Mouse (Mus musculus) mouse trophoblast stem cell (cell line): ENCODE data around the gene Stn1.

ENCODE experiments used
- in situ Hi-C, 2 experiments: fragments of 300-500 bp; cut with MseI, MboI; formaldehyde crosslinking; loops; 2 replicates in 1 of 2; 3 replicates in 1 of 2; pipeline ENCODE4 v1.15.1; 2025

Stn1 gene

DNA sequence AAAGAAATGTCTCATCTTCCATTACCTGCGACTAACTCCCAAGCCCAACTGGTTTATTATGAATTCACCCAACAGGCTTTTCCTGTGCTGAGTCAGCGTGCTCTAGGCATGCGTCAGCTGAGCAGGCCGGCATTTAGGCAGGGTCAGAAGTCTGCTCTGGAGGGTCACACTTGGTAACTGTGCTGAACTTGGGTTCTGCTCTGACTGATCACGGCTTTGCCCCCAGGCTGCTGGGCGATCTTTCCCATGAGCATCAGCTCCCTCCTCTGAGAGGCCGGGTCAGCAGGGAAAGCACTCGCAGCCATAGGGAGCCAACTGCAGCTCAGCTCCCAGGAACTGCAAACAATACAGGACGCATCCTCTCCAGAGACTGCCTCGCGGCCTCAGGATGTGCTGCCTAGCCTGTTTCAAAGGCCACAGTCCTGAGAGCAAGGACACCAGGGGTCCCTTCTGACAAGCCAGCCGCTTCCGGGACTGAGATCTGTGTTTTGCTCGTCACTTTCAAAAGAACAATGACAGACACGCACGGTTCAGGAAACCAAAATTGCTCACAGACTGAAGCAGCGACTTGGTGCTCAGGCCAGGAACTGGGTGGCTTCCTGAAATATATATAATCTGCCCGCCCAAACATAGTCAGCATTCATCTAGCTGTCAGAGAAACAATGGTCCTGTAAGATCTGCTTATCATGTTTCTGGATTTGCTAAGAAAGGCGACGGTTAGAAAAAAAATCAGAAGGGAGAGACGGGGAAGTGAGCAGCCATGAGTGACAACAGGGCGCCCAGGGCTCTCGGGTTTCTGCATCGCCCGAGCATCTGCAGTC is 26.6 kb downstream of the Stn1 start:
- in situ Hi-C loops, result no loop called here

DNA sequence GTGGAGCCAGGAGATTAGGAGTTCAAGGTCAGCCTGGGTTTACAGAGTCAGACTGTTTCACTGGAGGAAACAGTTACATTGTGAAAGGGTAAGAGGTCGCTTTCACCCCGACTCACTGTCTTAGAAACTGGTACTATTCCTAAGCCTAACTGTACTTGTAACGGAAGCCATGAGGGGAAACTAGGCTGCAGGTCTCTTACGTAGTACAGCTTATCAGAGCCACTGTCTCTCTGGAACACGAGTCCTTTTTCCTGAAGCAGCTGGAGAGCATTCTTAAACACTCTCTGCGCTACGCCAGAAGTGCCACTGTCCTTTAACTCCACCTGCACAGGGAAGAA is 27.2 kb downstream of the Stn1 start:
- in situ Hi-C loops, result no loop called here

DNA sequence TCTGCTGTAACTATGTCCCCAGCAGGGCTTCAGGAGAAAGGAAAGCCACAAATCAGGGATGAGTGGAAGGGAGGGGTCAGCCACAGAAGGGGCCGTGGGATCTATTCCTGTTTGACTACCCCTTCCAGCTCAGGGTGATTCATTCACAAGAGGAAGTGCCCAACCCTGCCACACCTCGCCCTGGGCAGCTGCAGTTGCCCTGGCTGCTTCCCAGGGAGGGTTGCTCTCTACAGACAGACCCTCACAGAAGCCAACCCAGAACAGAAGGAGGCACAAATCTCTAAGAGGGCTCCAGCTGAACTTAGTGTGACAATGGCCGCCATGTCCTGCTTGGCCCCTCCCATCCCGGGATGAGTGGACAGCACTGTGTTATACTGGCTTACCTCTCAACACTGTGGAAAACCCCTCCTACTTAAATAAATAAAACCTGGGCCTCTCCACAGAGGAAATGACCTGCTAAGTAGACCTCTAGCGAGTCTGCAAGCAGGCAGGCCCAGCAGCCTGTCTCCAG is 28.5 kb downstream of the Stn1 start:
- in situ Hi-C loops, result loop anchor here in 1 of 2 experiments (10.0 kb wide), 1 partner anchor 106 kb away; no protein-coding TSS in a partner anchor

DNA sequence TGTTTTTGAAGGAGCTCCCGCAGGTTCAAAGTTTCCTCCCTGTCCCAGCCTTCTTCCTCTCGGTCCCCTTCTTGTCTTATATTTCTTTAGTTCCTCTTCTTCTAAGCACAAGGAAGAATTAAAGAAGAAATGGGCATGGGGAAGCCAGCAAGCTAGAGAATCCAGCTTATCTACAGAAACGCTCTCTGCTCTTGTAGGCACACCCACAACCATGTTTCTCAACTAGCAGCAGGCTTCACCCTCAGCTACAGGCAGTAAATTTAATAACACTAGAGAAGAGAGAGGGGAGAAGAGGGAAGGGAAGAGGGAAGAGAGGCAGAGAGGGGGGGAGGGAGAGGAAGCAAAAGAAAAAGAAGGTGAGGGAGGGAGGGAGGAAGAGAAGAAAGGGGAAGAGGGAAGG is 29.1 kb downstream of the Stn1 start:
- in situ Hi-C loops, result loop anchor here in 1 of 2 experiments (10.0 kb wide), 1 partner anchor 107 kb away; no protein-coding TSS in a partner anchor

DNA sequence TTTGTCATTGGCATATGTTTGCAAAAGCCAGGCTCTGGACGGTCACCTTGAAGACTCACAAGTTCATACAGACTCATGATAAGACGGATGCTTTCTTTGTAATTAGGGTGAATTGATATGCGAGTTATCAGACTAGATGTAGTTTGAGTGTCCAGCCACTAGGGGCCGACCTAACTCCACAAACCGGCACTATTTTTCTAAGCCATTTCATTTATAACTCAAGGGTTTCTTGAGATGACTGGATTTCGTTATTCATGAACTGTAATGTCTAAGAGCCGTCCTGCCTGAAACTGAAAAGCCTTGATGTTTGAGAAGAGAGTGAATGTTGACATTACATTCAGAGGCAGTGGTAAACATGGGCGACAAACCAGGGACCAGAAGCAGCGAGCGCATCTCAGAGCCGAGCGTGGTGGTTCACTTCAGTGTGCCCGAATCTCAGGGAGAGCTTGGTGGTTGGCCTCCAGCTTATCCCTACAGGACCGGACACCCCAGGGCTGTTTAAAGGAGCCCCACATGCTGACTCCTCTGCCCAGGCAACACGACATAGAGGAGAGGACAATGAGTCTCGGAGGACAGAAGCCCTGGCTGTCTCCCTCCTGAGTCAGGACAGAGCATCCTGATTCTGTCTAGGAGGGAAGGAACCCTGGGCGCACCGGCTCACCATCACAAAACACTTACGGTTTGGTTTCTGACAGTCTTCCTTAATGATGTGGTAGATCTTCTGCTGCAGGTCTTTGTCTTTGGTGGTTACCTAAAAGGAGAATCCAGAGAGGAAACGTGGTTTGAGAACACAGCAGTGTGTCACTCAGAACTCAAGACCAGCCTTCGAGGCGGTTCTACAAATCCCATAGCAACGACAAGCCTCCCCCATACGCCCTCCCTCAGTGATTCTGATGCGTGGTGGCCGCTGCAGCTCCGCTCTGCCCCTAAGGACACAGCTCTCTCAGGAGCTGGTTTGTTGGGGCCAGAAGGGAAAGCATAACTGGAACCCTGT is 29.9 kb downstream of the Stn1 start:
- in situ Hi-C loops, result loop anchor here in 1 of 2 experiments (10.0 kb wide), 1 partner anchor 107 kb away; no protein-coding TSS in a partner anchor

DNA sequence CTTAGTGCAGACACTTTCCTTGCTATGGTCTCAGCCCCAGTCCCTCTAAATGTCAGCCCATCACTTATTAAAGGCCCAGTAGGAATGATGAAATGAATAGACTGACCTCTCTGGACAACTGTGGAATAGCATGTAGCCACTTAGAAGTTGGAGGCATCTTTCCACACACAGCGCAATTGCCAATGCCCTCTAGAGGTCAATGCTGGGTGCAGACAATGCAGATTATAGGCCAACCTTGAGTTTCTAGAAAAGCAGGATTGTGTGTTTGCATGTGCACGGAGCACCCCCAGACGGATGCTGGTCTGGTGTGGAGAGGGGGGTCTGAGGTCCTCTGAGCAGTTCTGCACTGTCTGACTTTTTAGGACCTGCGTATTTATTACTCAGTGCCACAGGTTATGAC is 33.7 kb downstream of the Stn1 start:
- in situ Hi-C loops, result loop anchor here (5.0 to 10.0 kb wide), 2 partner anchors 111 to 146 kb away; no protein-coding TSS in a partner anchor

DNA sequence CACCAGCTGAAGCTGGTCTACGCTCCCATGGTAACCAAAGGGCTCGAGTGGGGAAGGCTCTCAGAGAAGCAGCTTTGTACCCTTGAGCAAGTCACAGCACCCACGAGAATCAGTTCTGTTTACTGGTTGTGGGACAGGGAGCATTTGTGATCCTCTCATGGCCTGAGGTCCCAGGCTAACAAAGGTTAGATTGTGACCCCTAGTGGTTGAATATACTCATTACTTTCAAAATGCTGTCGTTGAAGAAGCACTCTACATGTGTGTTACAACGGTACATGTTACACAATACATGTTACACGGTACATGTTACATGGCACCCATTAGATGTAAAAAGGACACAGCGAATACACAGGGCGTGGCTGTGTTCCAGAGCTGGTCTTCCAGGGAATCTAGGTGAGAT is 34.7 kb downstream of the Stn1 start:
- in situ Hi-C loops, result loop anchor here (5.0 to 10.0 kb wide), 2 partner anchors 112 to 145 kb away; no protein-coding TSS in a partner anchor

DNA sequence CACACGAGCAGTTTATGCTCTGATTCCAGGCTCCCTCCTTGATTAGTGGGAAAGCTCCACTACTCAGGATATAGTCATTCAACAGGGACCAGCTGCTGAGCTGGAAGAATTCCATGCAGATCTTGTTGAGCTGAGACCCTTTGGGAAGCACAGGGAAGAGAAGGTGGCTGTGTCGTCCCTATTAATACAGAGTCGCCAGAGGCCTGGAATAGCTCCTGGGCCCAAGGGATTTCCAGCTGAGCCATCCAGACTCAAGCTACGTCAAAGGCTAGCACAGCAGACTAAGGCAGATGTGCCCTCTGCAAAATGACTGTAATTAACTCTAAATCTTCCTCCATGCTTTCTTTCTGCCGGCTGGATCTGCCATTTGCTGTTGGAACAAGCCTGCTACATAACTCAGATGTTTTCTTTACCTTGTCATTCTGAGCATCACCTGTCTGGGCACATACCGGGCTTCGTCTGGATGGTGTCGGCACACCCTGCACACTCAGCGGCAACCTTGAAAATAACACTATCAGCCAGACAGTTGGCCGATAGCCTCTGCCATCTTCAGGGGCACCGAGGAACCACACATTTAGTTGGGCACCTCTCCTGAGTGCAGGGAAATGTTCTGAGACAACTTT is 36.8 kb downstream of the Stn1 start:
- in situ Hi-C loops, result loop anchor here (5.0 to 10.0 kb wide), 2 partner anchors 114 to 143 kb away; no protein-coding TSS in a partner anchor

DNA sequence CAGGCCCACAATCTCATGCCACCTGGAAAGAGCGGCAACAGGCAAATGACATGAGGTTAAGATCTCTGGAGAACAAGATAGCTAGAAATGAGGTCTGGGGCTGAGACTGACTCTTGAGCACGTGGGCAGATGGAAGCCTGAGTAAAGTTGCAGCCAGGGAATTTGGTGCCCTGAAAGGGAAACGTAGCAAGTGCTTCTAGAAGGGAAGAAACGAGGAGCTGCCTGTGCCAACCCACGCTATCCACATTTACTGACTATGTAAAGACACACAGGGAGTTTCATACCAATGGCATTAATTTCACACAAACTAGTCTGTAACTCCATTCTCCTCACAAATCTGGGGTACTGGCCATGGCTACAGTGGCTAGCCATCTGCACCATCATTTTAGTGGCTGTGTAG is 37.5 kb downstream of the Stn1 start:
- in situ Hi-C loops, result loop anchor here (5.0 to 10.0 kb wide), 2 partner anchors 115 to 143 kb away; no protein-coding TSS in a partner anchor

DNA sequence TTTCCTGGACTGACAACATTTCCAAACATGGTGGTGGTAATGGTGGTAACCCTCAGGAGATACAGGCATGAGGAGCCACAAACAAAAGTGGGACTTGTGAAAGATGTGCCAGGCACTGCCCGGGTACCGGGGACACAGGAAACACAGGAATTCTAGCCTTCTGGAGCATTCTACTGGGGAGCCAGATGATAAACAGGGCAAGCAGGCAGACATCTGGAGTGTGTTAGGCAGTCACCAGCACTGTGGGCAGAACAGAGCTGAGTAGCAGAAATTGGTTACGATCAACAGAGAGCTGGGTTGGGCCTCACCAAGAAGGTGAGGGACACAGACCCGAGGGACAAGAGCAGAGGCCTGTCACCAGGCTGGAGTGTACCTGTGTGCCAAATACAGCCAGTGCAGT is 38.4 kb downstream of the Stn1 start:
- in situ Hi-C loops, result no loop called here

DNA sequence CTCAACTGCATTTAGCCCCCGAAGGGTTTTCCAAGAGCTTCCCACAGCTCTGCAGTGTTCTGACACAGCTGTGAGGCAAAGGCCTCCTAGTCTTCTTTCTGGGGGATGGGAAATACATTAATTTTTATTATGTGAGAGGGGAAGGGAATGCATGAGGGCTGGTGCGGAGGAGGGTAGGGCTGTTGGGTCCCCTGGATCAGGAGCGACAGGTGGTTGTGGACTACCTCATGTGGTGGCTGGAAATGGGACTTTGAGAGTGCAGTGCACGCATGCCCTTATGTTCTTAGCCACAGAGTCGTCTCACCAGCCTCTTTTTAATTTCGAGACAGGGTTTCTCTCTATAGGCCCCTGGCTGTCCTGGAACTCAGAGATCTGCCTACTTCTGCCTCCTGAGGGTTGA is 39.6 kb downstream of the Stn1 start:
- in situ Hi-C loops, result no loop called here

DNA sequence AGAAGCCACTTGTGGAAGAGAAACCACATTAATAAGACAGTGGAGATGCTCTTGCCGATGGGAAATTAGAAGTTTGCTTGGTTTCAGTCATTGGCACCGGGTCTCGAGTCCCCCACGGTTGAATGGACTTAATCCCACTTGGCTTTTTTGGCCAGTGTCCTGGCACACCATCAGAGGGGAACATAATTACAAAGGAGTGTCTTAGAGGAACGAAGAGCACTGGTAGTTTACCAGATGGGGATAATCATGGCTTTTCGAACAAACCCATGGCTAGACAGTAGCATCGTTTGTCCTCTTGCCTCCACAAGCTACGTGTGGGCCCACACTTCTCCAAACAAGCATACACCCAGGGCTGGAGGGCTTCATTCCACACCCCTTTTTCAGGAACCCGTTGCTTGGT is 40.0 kb downstream of the Stn1 start:
- in situ Hi-C loops, result no loop called here

DNA sequence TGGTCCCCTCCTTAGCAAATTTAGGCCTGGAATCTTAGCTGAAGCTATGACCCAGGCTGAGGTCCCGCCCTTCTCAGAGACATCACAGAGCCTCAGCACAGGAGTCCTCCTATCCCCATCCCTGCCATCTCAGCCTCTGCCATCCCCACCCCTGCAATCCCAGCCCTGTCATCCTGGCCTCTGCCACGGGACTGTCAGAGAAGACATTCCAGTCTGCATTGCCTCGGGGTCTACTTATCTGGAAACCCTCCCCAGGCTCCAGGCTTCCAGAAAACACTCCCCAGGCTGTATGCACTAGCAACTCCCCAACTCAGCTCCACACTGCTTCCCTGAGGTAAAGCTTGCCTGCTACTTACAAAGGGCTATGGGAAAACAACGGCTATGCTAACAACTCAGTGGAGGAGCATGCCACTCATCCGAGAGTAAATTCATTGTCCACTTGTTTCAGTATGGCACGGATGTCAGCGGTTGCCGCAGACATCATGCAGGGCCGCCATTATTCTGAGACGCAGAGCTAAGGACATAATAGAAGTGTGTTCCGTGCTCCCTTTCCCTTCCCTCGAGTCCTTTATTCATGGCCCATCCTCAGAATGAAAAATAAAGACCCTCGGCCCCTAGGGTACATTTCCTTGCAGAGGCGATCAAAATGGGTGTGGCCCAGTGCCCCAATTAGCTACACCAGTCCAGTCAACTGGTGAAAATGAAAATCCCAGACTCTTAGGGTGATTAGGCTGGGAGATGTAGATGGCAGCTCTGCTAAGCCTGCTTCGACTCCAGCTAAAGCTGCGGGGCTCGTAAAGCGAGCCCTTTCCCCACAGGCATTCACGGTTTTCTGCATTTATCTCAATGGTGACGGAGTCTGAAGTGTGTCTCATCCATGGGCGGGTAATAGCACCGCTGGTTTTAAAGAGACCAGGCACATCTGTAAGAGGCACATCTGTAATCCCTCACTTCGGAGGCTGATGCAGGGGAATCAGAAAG is 44.0 kb downstream of the Stn1 start:
- in situ Hi-C loops, result no loop called here

DNA sequence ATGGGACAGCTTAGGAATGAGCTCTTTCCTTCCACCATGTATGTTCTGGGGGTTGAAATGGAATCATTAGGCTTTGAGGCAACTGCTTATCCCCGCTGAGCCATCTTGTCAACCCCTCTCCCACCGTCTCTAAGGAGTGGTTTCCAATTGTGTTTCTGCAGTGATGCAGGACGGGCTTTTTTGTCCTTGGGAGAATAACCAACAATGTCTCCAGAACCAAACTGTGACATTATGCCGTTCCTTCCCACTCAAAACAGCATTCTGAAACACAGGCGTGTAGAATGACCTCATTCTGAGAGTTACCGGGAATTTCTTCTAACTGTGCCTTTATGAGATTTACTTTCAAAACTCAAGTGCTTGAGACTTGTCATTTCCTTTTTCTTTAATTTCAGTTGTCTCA is 44.9 kb downstream of the Stn1 start:
- in situ Hi-C loops, result no loop called here

DNA sequence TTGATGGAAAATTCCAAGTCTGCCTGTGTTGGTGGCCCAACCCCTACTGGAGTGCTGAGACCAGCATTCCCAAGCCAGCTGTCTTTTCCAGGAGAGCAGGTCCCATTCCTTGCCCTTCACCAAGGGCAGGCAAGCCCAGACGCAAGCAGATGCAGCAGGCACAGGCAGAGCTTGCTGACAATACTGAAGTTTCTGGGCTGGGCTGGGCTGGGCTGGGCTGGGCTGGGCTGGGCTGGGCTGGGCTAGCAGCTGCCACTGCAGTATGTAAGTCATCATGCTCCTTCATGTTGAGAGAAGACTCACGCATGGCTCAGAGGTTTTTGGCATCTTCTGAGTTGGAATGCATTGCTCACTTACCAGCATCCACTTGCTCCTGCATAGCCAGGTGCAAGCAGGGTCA is 45.5 kb downstream of the Stn1 start:
- in situ Hi-C loops, result no loop called here

DNA sequence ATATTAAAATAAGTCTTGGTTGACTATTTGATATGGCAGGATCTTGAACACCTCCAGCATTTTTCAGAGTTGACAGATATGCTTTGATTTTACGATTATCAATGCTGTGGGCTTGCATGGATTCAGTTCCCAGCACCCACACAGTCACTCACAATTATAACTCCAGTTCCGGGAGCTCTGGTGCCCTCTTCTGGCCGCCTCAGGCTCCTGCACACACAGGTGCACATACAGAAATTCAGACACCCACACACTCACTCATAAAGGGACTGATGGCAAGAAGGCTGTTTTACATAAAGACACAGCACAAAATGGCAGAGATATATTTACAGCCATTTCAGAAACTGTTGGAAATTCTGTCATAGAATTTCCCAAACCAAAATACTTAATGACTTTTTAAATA is 48.1 kb downstream of the Stn1 start:
- in situ Hi-C loops, result no loop called here

DNA sequence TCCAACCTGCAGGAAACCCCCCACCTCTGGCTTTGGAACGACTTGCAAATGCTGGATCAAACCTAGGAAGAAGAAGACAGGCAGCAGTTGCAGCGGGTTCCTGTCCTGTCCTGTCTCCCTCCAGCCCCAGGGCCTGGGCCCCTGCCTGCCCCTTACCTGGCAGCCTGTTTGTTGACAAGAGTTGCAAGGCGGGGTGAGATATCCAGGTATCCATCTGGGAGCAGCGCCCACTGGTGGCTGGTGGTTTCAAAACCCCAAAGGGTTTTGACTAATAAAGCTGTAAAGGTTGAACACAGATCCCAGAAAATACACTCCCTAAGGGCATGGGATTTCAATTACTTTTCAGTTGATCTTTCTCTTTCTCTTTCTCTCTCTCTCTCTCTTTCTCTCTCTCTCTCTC is 49.1 kb downstream of the Stn1 start:
- in situ Hi-C loops, result no loop called here

DNA sequence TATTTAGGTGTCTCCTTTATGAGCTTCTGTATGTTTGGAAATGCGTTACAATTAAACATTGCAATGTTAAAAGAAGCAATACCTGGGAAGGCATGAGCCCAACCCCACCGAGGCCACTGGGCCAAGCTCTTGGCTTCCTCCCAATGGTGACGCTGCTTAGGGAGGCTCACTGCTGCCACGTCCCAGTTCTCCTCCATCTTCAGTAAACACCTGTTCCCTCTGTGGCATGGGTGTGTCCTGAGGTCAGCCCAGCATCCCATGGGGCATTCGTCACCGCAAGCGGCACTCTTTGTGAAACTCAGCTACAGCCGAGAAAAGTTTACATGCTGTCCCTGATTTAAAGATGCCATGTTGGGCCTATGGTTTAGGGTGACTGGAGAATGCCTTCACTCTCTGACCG is 49.7 kb downstream of the Stn1 start:
- in situ Hi-C loops, result no loop called here

DNA sequence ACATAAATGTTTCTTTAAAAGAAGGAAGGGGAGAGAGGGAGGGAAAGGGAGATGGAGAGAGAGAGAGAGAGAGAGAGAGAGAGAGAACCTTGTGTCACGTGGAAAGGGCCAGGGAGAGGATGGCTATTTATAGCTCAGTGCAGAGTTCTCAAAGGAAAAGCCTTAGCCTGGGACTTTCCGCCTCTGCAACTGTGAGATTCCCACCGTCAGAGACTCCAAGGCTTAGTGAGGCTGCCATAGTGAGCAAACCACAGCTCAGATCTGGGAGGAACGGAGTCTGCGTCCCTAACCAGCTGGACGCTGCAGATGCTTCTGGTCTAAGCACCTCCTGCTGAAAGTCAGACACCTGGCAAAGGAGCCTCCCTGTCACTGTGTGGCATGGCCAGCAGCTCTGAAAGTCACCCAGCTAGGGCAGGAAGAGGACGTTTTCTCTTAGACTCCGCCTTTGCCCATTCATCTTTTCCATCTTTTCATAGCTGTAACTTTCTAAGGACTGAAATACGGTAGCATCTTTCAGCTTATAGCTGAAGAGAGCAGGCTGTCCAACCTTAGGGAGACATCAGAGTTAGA is 51.2 kb downstream of the Stn1 start:
- in situ Hi-C loops, result no loop called here

DNA sequence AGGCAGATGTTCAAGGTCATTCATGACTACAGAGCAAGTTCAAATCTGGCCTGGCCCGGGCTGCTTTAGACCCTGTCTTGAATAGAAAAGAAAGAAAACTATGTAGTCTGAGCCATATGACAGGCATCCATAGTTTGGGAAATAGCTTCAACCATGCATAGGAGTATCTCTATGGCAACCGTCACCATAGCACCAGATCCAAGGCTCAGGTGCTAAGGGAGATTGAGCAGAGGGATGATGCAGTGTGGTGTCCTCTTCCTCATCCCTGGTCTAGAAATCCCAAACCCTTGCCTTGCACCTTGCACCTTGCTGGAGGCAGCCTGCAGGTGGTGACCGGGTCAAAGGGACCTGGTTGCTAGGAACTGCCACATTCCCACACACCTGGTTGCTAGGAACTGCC is 53.2 kb downstream of the Stn1 start:
- in situ Hi-C loops, result no loop called here
